Mouse (Mus musculus) kidney, embryonic 16.5 days (tissue): ENCODE measurements around the gene Bcl2l2. TPM values are rescaled to one million over a fixed set of nuclear protein-coding genes. Genes with fewer than 3 reads are reported as not detected.
A peak's percentile ranks its signal among the peaks of the same experiment; 100 is the strongest.

Experiments
- ATAC-seq: fragments of 200-750 bp; cut with Nextera tagmentation; 2 replicates; pipeline ENCODE4 v1.8.0; 2017; ENCODE audit warnings: moderate TSS enrichment; ENCODE audit not compliant: low FRiP score, low TSS enrichment
- H3K27ac ChIP-seq: fragments of 300-500 bp; sonication (generic); 2 replicates; pipeline ENCODE4 v1.5.1; 2014; ENCODE audit warnings: low read length
- H3K27me3 ChIP-seq: fragments of 300-500 bp; sonication (generic); 2 replicates; pipeline ENCODE4 v1.6.1; 2014; ENCODE audit warnings: low read length, control low read depth, mixed read lengths; ENCODE audit not compliant: insufficient read depth
- H3K36me3 ChIP-seq: fragments of 300-500 bp; sonication (generic); 2 replicates; pipeline ENCODE4 v1.6.1; 2014; ENCODE audit warnings: low read length, control low read depth, mixed read lengths; ENCODE audit not compliant: insufficient read depth
- H3K4me1 ChIP-seq: fragments of 300-500 bp; sonication (generic); 2 replicates; pipeline ENCODE4 v1.6.1; 2014; ENCODE audit warnings: low read length, control low read depth, mixed read lengths; ENCODE audit not compliant: insufficient read depth
- H3K4me2 ChIP-seq: fragments of 300-500 bp; sonication (generic); replicated peaks from 2 replicates; pipeline ENCODE4 v1.6.1; 2014; ENCODE audit warnings: low read depth, low read length
- H3K4me3 ChIP-seq: fragments of 300-500 bp; sonication (generic); 2 replicates; pipeline ENCODE4 v1.5.1; 2014; ENCODE audit warnings: mild to moderate bottlenecking, low read length
- H3K9ac ChIP-seq: fragments of 300-500 bp; sonication (generic); replicated peaks from 2 replicates; pipeline ENCODE4 v1.6.1; 2014; ENCODE audit warnings: low read length
- H3K9me3 ChIP-seq: fragments of 300-500 bp; sonication (generic); 2 replicates; pipeline ENCODE4 v1.6.1; 2016; ENCODE audit warnings: low read length, control low read depth
- WGBS: fragments of 180-500 bp; shearing (Covaris S2); extraction: QIAGEN DNeasy Blood & Tissue Kit; methylation state at CpG from one replicate; pipeline ENCODE4 v1.1.7; 2014; 5-methylcytosine and 5-hydroxymethylcytosine counted together
- polyA plus RNA-seq: library from polyadenylated mRNA; unstranded; fragments of >200 nt; fragmentation: Nextera tagmentation; extraction: Ambion mirVana; gene quantifications from 2 replicates; pipeline ENCODE4 v1.2.1, GENCODE M21; 2015

The Bcl2l2 gene
- 5.0 and 5.1 TPM in 2 replicates for polyA plus RNA-seq

GRCm38 (mm10) chr14:54883154-54884021, at the start of gene Bcl2l2, which contains the start of gene Gm20521:
TSS of gene Bcl2l2 (plus strand) at chr14:54883377.
TSS of gene Gm20521 (plus strand) at chr14:54883441.
- WGBS = under 1% methylated on average over 24 of the region's 27 CpGs
- Histone ChIP-seq H3K27ac (peak within 1 kb of the TSS; percentile 99), H3K9me3 (no peaks in the 10 kb centered on the region), H3K4me3 (peak within 1 kb of the TSS; percentile 81), H3K36me3 (0 out of 2 replicates have a peak, but pooled peaks cover 2% of the 10 kb centered on the region), H3K4me2 (peak within 1 kb of the TSS; percentile 69), H3K27me3 (no peaks in the 10 kb centered on the region), H3K4me1 (peaks cover 22% of the 10 kb centered on the region), H3K9ac (peak within 1 kb of the TSS; percentile 91)
- ATAC-seq = peak; percentile 94

- H3K4me1 ChIP-seq = peaks cover 3% of the 10 kb centered on the region
- ATAC-seq = no peak
- no peaks in the 10 kb centered on the region for H3K9me3 ChIP-seq
- no peak overlapping the region for H3K27ac ChIP-seq
- no peak overlapping the region for H3K9ac ChIP-seq
- no peaks in the 10 kb centered on the region for H3K36me3 ChIP-seq
- WGBS = 3% methylated on average over 4 of the region's 4 CpGs
- peaks cover 9% of the 10 kb centered on the region; the same call in 1 of the 2 replicates for H3K27me3 ChIP-seq
- no peak overlapping the region for H3K4me2 ChIP-seq
- H3K4me3 ChIP-seq = no peak overlapping the region
Observed at GRCm38 (mm10) chr14:54843461-54843860, 39.7 kb upstream of the Bcl2l2 start.

GRCm38 (mm10) chr14:54855726-54856125, 27.5 kb upstream of the Bcl2l2 start:
- no peak overlapping the region for H3K27ac ChIP-seq
- H3K9me3 ChIP-seq = no peaks in the 10 kb centered on the region
- no peaks in the 10 kb centered on the region for H3K4me1 ChIP-seq
- H3K9ac ChIP-seq = no peak overlapping the region
- H3K4me2 ChIP-seq = no peak overlapping the region
- H3K4me3 ChIP-seq = no peak overlapping the region
- 92% methylated on average over 3 of the region's 3 CpGs for WGBS
- peaks cover 23% of the 10 kb centered on the region for H3K36me3 ChIP-seq
- no peak for ATAC-seq
- no peaks in the 10 kb centered on the region for H3K27me3 ChIP-seq

GRCm38 (mm10) chr14:54856703-54857102, 26.5 kb upstream of the Bcl2l2 start:
- no peak overlapping the region for H3K9ac ChIP-seq
- H3K4me1 ChIP-seq = no peaks in the 10 kb centered on the region
- H3K27me3 ChIP-seq = no peaks in the 10 kb centered on the region
- WGBS = 86% methylated on average over 7 of the region's 7 CpGs
- no peak for ATAC-seq
- no peaks in the 10 kb centered on the region for H3K9me3 ChIP-seq
- H3K36me3 ChIP-seq = peaks cover 23% of the 10 kb centered on the region
- no peak overlapping the region for H3K4me3 ChIP-seq
- no peak overlapping the region for H3K4me2 ChIP-seq
- no peak overlapping the region for H3K27ac ChIP-seq

GRCm38 (mm10) chr14:54857891-54858290, 25.3 kb upstream of the Bcl2l2 start:
- Histone ChIP-seq H3K4me2 (no peak overlapping the region), H3K9me3 (no peaks in the 10 kb centered on the region), H3K4me3 (no peak overlapping the region), H3K4me1 (no peaks in the 10 kb centered on the region), H3K27ac (no peak overlapping the region), H3K9ac (no peak overlapping the region), H3K27me3 (no peaks in the 10 kb centered on the region), H3K36me3 (peaks cover 23% of the 10 kb centered on the region)
- ATAC-seq = no peak
- WGBS = 90% methylated on average over 9 of the region's 9 CpGs

GRCm38 (mm10) chr14:54860511-54860910, 22.7 kb upstream of the Bcl2l2 start:
- H3K4me1 ChIP-seq = 0 out of 2 replicates have a peak, but pooled peaks cover 2% of the 10 kb centered on the region
- H3K4me3 ChIP-seq = no peak overlapping the region
- no peak overlapping the region for H3K4me2 ChIP-seq
- H3K27me3 ChIP-seq = no peaks in the 10 kb centered on the region
- H3K36me3 ChIP-seq = peaks cover 17% of the 10 kb centered on the region
- H3K9ac ChIP-seq = no peak overlapping the region
- no peak overlapping the region for H3K27ac ChIP-seq
- ATAC-seq = no peak
- WGBS = 50% methylated on average over 2 of the region's 2 CpGs
- no peaks in the 10 kb centered on the region for H3K9me3 ChIP-seq

- H3K4me2 ChIP-seq = peak overlapping the region; percentile 73
- 0 out of 2 replicates have a peak, but pooled peaks cover 2% of the 10 kb centered on the region for H3K4me1 ChIP-seq
- H3K9ac ChIP-seq = peak overlapping the region; percentile 89
- peak overlapping the region; percentile 85 for H3K27ac ChIP-seq
- H3K9me3 ChIP-seq = no peaks in the 10 kb centered on the region
- peak; percentile 100 for ATAC-seq
- no peaks in the 10 kb centered on the region for H3K27me3 ChIP-seq
- peak overlapping the region; percentile 83 for H3K4me3 ChIP-seq
- WGBS = under 1% methylated on average over 56 of the region's 56 CpGs
- no peaks in the 10 kb centered on the region for H3K36me3 ChIP-seq
Observed at GRCm38 (mm10) chr14:54863501-54864312, 19.5 kb upstream of the Bcl2l2 start.

GRCm38 (mm10) chr14:54864313-54865036, 18.7 kb upstream of the Bcl2l2 start:
- Histone ChIP-seq H3K9ac (peak overlapping the region; percentile 89), H3K4me3 (peak overlapping the region; percentile 83), H3K4me1 (0 out of 2 replicates have a peak, but pooled peaks cover 2% of the 10 kb centered on the region), H3K27me3 (no peaks in the 10 kb centered on the region), H3K9me3 (no peaks in the 10 kb centered on the region), H3K27ac (peak overlapping the region; percentile 74), H3K36me3 (no peaks in the 10 kb centered on the region), H3K4me2 (peak overlapping the region; percentile 73)
- ATAC-seq = no peak; the same call in 1 of the 2 replicates
- WGBS = 17% methylated on average over 21 of the region's 21 CpGs

GRCm38 (mm10) chr14:54865626-54866025, 17.6 kb upstream of the Bcl2l2 start:
- H3K9me3 ChIP-seq = no peaks in the 10 kb centered on the region
- no peak overlapping the region for H3K4me2 ChIP-seq
- H3K4me3 ChIP-seq = no peak overlapping the region
- no peak for ATAC-seq
- H3K9ac ChIP-seq = no peak overlapping the region
- 77% methylated on average over 5 of the region's 5 CpGs for WGBS
- no peak overlapping the region for H3K27ac ChIP-seq
- H3K27me3 ChIP-seq = no peaks in the 10 kb centered on the region
- H3K36me3 ChIP-seq = no peaks in the 10 kb centered on the region
- H3K4me1 ChIP-seq = 0 out of 2 replicates have a peak, but pooled peaks cover 2% of the 10 kb centered on the region
